Mouse (Mus musculus): Measurements from ENCODE around the gene Adora2b.
A peak's percentile ranks its signal among the peaks of the same experiment; 100 is the strongest.
"Not testable (repeated sequence)": the region's sequence is repeated elsewhere in the genome, so short reads cannot be mapped to it uniquely, and the experiment has no call there.

Adora2b gene

DNA sequence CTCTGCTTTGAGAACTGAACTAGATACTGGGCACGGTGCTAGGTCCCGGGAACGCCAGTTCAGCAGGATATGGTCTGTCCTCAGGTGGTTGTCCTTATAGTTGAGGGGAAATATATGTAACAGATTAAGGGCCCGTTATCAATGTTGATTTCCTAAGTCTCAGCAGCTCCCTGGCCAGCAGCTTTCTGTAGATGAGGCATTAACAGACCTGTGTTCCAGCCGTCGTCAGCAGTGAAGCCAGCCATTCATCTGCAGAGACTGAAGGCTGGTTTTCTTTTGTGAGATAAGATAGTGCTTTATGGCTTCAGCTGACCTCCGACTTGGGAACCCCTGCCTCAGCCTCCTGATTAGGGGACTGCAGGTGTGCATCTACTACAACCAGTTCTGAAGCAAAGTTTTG is 15.2 kb downstream of the Adora2b start:
- DNase-seq, result no peak

DNA sequence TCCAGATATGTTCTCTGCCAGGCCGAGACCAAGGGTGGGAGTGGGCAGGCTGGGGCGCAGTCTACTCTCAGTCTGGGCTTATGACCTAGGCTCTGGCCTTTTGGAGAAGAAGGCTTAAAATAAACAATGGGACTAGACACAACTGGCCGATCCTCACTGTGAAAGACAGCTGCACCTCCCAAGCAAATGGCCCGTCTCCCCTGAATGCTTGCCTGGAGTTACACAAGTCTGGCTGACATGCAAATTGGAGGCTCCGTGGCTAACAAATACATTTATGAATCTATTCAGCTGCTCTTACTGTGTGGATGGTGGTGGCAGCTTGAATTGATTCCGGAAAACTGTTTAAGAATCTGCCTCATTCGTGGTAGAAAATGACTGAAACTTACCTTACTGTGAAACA is 16.9 kb downstream of the Adora2b start:
- DNase-seq, result no peak

DNA sequence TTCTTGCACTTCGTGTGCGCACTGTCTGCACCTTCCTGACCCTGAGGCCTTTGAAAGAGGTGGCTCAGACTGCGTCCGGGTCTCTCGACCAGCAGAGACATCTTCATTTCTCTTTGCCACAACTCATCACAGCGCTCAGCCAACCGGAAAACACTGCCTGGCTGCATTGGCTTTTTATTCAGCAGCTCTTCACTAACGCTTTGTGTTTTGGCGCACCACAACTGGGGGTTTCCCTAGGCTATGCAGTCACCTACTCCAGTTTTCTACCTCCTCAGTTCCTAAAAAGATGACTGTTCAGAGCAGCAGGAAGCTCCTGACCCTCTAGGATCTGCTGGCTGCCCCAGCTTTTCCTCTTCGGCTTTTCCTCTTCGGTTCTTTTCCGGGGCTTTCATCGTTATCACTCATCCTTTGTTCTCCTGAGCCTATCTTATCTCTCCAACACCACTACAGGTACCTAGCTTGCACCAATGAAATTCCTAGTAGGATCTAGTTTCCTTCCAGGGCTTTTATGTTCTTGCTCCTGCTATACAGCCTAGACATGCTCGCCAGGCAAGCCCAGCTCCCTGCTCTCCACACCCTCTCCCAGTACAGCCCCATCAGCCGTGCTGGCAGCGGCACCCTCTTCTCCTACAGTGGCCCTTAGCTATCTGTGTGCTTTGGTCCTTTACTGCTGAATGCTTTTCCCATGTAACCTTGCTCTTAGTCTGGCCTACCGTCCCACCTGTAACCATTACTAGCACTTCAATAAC is 17.9 kb downstream of the Adora2b start:
- DNase-seq, result peak in 1 of 2 experiments; percentile 55

- no peak for DNase-seq
Observed at GRCm38 (mm10) chr11:62268381-62268780, 19.6 kb downstream of the Adora2b start.

GRCm38 (mm10) chr11:62269097-62269496 is 20.3 kb downstream of the Adora2b start:
- no peak for DNase-seq

DNA sequence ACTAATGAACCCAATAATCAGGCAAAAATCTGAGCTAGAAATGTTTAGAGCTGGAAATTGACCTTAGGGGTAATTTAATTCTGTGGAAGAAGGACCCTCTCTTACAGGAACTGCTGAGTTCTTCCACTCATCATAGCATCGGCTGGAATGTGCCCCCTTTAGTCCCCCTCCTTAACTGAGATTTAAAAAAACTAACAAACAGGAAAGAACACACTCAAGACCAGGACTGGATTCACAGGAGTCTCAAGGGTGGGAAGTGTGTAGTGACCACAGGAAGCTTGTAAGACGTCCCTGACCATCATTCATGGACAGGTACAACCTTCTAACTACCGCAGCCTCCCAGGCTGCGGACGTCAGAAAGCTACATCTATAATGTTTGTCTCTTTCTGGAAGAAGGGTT is 22.1 kb downstream of the Adora2b start:
- no peak for DNase-seq

GRCm38 (mm10) chr11:62277086-62277485 is 28.3 kb downstream of the Adora2b start:
- DNase-seq, result no peak

- peak; percentile 80 to 86 for DNase-seq
Observed at GRCm38 (mm10) chr11:62278027-62278426, 29.2 kb downstream of the Adora2b start.

GRCm38 (mm10) chr11:62280675-62281600 is 32.2 kb downstream of the Adora2b start, which contains the start of the genes Zswim7 and Ttc19:
Gene Zswim7, minus strand, starts transcription at chr11:62281375.
Gene Ttc19, plus strand, starts transcription at chr11:62281473.
- peak; percentile 98 for DNase-seq

- no peak for DNase-seq
Observed at GRCm38 (mm10) chr11:62281601-62281997, 32.8 kb downstream of the Adora2b start.

DNA sequence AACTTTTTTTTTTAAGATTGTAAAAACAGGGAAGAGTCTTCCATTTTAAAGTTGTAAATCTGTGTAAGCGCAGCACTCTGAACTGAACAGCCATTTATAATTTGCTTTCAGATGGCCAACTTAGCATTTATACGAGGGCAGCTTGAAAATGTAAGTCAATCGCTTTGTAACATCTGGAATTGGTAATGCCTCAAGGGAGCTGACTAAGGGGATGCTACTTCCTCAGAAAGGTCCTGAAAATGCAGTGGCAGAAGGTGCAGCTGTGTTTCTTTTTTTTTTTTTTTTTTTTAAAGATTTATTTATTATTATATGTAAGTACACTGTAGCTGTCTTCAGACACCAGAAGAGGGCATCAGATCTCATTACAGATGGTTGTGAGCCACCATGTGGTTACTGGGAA is 35.2 kb downstream of the Adora2b start:
- not testable (repeated sequence) for DNase-seq

DNA sequence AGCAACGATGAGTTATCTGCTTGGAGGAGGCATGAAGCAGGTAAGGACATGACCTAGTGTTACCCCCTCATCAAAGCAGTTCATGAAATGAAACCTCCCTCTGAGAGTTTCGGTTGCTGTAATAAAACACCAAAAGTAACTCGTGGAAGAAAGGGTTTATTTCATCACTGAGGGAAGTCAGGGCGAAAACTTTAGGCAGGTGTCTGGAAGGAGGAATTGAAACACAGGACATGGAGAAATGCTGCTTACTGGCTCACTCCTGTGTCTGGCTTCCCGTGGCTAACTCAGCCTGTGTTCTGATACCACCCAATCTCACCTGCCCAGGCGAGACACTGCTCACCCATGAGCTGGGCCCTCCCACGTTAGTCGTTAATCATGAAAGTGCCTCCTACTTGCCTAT is 36.2 kb downstream of the Adora2b start:
- no peak for DNase-seq

GRCm38 (mm10) chr11:62287700-62288099 is 38.9 kb downstream of the Adora2b start:
- DNase-seq, result no peak

GRCm38 (mm10) chr11:62294121-62294520 is 45.3 kb downstream of the Adora2b start:
- no peak for DNase-seq

- DNase-seq, result no peak
Observed at GRCm38 (mm10) chr11:62298883-62299282, 50.1 kb downstream of the Adora2b start.

DNA sequence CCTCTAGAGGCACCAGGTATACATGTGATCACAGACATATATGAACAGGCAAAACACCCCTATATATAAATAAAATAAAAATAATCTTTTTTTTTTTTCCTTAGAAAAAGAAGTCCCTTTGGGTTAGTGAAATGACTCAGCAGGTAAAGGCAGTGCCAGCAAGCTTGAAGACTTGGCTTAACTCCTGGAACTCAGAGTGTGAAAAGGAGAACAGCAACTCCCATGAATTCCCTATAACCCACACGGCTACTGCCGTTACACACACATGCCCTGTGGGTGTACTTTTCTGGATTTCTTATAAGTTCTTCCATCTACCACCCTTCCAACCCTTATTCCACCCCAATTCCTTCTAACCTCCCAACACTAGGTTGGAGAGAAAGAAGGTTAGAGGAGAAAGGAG is 57.1 kb downstream of the Adora2b start:
- no peak for DNase-seq

DNA sequence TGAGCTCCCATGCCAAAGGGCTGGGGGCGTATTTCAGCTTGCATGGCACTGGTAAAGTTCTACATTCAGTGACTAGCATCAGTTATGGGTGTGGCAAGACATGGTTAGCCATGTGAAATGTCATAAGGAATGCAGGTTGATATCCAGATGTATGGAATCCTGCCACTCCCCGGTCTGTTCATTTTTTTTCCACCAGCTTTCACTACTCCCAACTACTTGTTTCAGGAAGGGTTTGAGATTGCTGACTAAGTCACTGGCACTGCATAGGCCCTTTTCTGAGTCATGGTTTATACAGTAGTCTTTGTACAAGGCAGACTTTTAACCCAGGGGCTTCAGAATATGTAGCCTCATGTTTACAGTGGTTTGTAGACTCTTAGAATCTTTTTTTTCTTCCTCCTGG is 60.5 kb downstream of the Adora2b start:
- no peak for DNase-seq

- DNase-seq, result no peak
Observed at GRCm38 (mm10) chr11:62314984-62315383, 66.2 kb downstream of the Adora2b start.
